Mouse (Mus musculus) kidney, adult 18-20 months (tissue): Measurements from ENCODE around the gene Btbd1.
"Not testable (repeated sequence)": the region's sequence is repeated elsewhere in the genome, so short reads cannot be mapped to it uniquely, and the experiment has no call there.

Experiments used
- DNase-seq: peaks from one replicate; pipeline ENCODE4 v3.0.0; 2021

Gene Btbd1

GRCm38 (mm10) chr7:81849214-81849613, 20.0 kb upstream of the Btbd1 start:
- no peak for DNase-seq

- no peak for DNase-seq
Observed at GRCm38 (mm10) chr7:81847777-81848176, 18.5 kb upstream of the Btbd1 start.

- DNase-seq = no peak
Observed at GRCm38 (mm10) chr7:81847010-81847409, 17.8 kb upstream of the Btbd1 start.

GRCm38 (mm10) chr7:81846008-81846407, 16.8 kb upstream of the Btbd1 start:
- DNase-seq = no peak

GRCm38 (mm10) chr7:81845313-81845712, 16.1 kb upstream of the Btbd1 start:
- DNase-seq = no peak

- DNase-seq = no peak
Observed at GRCm38 (mm10) chr7:81844801-81845200, 15.6 kb upstream of the Btbd1 start.

- no peak for DNase-seq
Observed at GRCm38 (mm10) chr7:81843903-81844302, 14.7 kb upstream of the Btbd1 start.

- DNase-seq = no peak
Observed at GRCm38 (mm10) chr7:81842998-81843397, 13.8 kb upstream of the Btbd1 start.

GRCm38 (mm10) chr7:81842141-81842540, 12.9 kb upstream of the Btbd1 start:
- DNase-seq = no peak

GRCm38 (mm10) chr7:81841439-81841838, 12.2 kb upstream of the Btbd1 start:
- peak; percentile 44 for DNase-seq

GRCm38 (mm10) chr7:81840661-81841181, 11.5 kb upstream of the Btbd1 start:
- DNase-seq = no peak

- DNase-seq = no peak
Observed at GRCm38 (mm10) chr7:81839746-81840145, 10.5 kb upstream of the Btbd1 start.

GRCm38 (mm10) chr7:81837771-81838170, 8.5 kb upstream of the Btbd1 start:
- not testable (repeated sequence) for DNase-seq

GRCm38 (mm10) chr7:81835430-81835829, 6.2 kb upstream of the Btbd1 start:
- DNase-seq = no peak

- no peak for DNase-seq
Observed at GRCm38 (mm10) chr7:81834847-81835246, 5.6 kb upstream of the Btbd1 start.

GRCm38 (mm10) chr7:81828681-81829378, 401 bp downstream of the Btbd1 start:
- peak; percentile 77 for DNase-seq

- DNase-seq = peak; percentile 17
Observed at GRCm38 (mm10) chr7:81827806-81828667, 1.2 kb downstream of the Btbd1 start.

- DNase-seq = peak; percentile 54
Observed at GRCm38 (mm10) chr7:81825381-81825780, 3.9 kb downstream of the Btbd1 start.

GRCm38 (mm10) chr7:81824906-81825305, 4.3 kb downstream of the Btbd1 start:
- no peak for DNase-seq

GRCm38 (mm10) chr7:81806067-81806466, 23.2 kb downstream of the Btbd1 start:
- no peak for DNase-seq

GRCm38 (mm10) chr7:81789095-81789757, 40.0 kb downstream of the Btbd1 start, which contains the start of gene 3110040N11Rik:
3110040N11Rik (minus strand) TSS chr7:81789478.
- DNase-seq = peak; percentile 85

- no peak for DNase-seq
Observed at GRCm38 (mm10) chr7:81788536-81788935, 40.7 kb downstream of the Btbd1 start.

GRCm38 (mm10) chr7:81777667-81778218, 51.5 kb downstream of the Btbd1 start:
- no peak for DNase-seq
